Mouse (Mus musculus): ENCODE results near the gene Erc2. TPM values are rescaled to one million over a fixed set of nuclear protein-coding genes. Genes with fewer than 3 reads are reported as not detected.

Erc2 gene
- polyA plus RNA-seq (2017; shearing (Covaris generic)), result 1.6 TPM

DNA sequence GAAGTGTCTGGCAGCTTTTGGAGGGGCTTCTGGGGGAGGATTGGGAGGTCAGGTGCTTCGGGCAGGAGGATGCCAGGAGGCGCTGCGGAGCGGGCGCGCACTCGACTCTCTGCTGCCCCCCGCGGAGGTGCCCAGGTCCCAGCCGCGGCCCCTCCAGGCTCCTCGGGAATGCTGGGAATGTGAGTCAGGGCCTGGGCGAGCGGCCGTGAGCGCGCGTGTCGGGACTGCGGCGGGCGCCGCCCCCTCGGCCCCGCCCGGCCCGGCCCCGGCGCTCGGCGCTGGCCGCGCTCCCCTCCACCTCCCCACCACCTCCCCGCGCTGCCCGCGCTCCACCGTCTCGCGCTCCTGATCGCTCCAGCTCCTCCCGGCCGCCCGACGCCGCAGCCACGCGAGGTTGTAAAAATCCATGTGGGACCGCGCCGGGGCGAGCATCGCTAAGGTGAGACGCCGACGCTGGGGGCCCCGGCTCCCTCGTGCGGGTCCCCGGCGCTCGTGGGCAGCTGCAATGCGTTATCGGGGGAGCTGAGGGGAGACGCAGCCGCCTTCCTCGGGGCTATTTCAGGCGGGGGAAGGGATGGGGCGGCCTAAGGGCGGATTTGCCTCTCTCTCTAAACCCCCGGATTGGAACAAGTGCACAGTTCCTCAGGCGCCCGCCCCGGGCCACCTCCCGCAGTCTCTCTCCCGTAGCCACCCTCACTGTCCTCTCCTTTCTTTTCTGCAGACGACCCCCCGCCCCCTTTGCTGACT is at the start of gene Erc2:
Erc2 (plus strand) TSS at position 253 of the 747 bp plus-strand sequence.

DNA sequence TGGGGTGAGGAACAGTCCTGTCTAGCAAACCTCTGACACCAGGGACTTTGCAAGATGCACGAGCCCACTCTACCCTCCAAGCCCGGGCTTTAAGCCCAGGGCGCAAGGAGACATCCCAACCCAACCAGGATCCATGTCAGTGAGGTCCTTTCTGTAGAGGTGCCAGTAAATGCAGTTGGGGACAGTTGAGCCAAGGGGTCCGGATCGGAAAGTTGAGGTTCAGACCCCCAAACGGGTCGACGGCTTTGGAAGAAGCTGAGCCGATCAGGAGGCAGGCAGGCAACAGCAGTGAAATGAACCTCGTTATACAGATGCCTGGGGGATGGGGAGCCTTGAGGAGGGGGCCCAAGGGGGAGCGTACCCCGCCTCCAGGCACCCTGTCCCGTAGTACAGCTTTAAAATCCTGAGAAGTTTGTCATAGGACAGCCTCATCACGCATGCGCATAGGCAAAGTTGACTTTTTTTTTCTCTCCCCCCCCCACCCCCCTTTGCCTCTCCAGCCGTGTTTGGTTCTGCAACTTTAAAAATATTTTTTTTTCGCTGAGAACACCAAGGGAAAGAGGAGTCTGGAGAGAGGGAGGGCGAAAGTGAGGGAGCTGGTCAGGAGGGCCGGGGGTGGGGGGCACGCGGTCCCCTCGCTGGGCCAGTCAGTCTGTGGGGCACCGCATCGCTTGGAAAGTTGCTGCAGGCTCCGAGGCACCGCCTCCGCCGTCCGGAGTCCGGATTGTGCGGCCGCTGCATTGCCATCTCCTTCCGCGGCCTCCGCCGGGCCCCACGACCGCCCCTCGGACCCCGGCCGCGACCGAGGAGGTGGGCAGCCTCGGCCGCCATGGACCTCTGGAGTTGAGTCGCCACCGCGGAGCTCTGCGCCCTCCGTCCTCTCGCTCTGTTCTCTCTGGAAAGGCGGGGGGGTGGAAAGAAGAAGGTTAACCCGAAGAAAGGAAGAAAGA is 882.1 kb downstream of the Erc2 start, which contains the start of gene Wnt5a:
Wnt5a (plus strand) TSS at position 650 of the 950 bp plus-strand sequence.

Other genes with a start within 250 kb of the Erc2 start
- 25.5 TPM for gene Fam208a, start 193.6 kb upstream of the Erc2 start, polyA plus RNA-seq (2017; shearing (Covaris generic))
- gene Ccdc66, start 114.0 kb upstream of the Erc2 start, polyA plus RNA-seq (2017; shearing (Covaris generic)), result 8.1 TPM